Mouse (Mus musculus): ENCODE measurements at regions not wholly inside any gene's neighbourhood (a gene's known extent, or its start where the extent isn't known, plus 50 kb on each side); places are given as distances from the start of the nearest gene placed in this dataset.

GRCm38 (mm10) chr7:136041921-136042320 is 325.8 kb upstream of the Mki67 start:
- no peak for TF ChIP-seq CTCF (IDR thresholded peaks at IDR 0.05; ENCODE audit: borderline replicate concordance, insufficient read depth, low read length)
- no peak for TF ChIP-seq POLR2A (IDR thresholded peaks at IDR 0.05; ENCODE audit: low read depth, low read length)

All from embryonic fibroblast, embryonic 13.5 days (primary cell).